Mouse (Mus musculus): ENCODE measurements at regions not wholly inside any gene's neighbourhood (a gene's known extent, or its start where the extent isn't known, plus 50 kb on each side); places are given as distances from the start of the nearest gene placed in this dataset.
A peak's percentile ranks its signal among the peaks of the same experiment; 100 is the strongest.

- no peak for DNase-seq (ENCODE audit: low spot score in 2 of 2)
These were observed 269.7 kb downstream of the Cbln1 start for GRCm38 (mm10) chr8:87202639-87203160.

DNA sequence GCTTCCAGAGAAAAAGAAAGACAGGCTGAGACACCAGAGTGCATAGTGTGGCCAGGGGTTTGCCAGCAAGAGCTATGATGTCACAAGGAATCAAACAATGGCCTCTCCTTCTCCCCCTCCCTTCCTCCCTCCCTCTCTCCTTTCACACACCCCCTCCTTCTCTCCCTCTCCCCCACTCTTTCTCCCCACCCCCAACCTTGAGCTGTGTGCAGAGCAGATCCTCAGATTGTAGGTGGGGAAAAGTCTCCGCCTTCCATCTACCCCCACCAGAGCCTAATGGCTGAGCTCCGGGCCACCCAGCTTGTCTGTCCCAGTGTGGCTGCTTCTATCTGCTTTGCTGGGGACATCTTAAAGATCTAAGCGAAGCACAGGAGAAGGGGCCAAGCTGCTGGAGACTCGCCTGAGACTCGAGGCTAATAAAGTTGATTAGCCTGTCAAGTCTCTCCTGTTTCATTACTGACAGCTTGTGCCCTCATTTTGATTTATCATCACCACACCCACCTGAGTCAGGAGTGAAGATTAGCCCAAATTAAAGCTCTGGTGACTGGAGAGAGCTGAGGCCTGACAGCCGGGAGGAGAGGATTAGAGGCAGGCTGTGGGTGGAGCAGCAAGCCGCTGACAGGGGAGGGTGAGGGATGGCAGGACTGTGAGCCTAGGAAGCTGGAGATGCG is 272.8 kb downstream of the Cbln1 start:
- no peak for DNase-seq (ENCODE audit: low spot score in 2 of 2)

DNA sequence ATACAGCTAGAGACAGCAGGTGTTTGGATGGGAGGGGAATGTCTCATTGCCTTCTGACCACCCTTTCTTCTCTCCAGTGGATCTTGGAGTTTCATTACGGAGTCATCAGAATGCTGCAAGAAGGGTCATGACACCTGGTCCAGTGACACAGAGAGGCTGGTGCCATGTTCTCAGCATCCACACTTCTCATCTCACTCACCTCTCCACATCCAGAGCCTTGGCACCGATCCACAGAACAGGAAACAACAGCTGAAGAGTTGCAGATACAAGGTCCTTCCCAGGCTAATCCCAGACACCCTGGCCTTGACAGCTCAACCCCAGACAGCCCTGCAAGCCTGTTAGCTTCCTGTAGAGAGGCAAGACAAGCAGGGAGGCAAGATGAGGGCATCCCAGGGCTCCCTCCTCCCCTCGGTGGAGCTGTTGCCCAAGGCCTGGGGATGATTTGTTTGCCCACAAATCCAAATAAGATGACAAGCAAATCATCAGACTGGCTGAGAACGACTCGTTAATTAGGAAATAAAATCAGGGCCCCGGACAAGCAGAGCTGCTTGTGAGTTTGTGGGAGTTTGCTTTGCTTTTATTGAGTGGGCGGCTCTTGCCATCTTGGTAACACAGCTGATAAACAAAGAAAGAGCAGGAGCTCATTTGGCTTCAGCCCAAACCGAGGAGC is 274.4 kb downstream of the Cbln1 start:
- DNase-seq (ENCODE audit: low spot score in 2 of 2) = no peak

- DNase-seq (ENCODE audit: low spot score in 2 of 2) = no peak
These were observed 275.4 kb downstream of the Cbln1 start for GRCm38 (mm10) chr8:87197000-87197399.

- DNase-seq (ENCODE audit: low spot score in 2 of 2) = no peak
These were observed 276.4 kb downstream of the Cbln1 start for GRCm38 (mm10) chr8:87196050-87196449.

DNA sequence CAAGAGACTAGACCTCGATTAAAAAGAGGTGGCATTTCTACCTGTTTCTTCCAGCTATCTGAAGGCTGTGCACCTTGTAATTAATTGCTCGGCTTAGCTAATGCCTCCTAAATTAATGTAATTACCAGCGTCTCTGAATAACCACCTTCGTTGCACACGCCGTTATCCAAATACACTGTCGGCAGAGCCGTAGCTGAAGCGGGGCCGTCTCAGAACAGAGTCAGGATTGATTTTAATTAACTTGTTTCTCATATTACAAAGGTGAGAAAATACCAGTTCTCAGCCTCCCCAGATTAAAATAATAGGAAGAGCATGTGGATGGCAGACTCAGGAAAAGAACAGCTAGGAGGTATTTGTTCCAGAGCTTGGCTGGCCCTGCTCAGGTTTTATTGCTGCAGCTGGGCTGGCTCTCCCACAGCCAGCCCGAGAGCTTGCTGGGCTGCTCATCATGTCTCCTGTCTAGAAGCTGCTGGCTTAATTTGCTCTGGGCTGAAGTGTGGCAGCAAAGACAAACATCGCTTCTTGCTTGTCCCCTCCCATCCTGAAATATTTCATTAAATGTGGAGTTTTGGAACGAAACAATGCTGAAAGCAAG is 282.5 kb downstream of the Cbln1 start:
- no peak for DNase-seq (ENCODE audit: low spot score in 2 of 2)

GRCm38 (mm10) chr8:87182888-87183287 is 289.5 kb downstream of the Cbln1 start:
- DNase-seq (ENCODE audit: low spot score in 2 of 2) = no peak

GRCm38 (mm10) chr8:87178561-87178960 is 293.5 kb upstream of the N4bp1 start:
- no peak for DNase-seq (ENCODE audit: low spot score in 2 of 2)

GRCm38 (mm10) chr8:87177620-87178019 is 292.6 kb upstream of the N4bp1 start:
- DNase-seq (ENCODE audit: low spot score in 2 of 2) = no peak

GRCm38 (mm10) chr8:87175097-87175496 is 290.0 kb upstream of the N4bp1 start:
- DNase-seq (ENCODE audit: low spot score in 2 of 2) = no peak

DNA sequence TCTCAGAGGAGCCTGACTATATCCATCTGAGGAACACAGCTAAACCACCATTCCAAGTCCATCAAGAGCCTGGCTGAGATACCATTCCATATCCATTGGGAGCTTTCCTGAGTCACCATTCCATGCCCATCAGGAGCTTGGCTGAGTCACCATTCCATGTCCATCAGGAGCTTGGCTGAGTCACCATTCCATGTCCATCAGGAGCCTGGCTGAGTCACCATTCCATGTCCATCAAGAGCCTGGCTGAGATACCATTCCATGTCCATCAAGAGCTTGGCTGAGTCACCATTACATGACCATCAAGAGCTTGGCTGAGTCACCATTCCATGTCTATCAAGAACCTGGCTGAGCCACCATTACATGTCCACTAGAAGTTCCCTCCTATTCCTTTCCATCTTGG is 288.7 kb upstream of the N4bp1 start:
- no peak for DNase-seq (ENCODE audit: low spot score in 2 of 2)

DNA sequence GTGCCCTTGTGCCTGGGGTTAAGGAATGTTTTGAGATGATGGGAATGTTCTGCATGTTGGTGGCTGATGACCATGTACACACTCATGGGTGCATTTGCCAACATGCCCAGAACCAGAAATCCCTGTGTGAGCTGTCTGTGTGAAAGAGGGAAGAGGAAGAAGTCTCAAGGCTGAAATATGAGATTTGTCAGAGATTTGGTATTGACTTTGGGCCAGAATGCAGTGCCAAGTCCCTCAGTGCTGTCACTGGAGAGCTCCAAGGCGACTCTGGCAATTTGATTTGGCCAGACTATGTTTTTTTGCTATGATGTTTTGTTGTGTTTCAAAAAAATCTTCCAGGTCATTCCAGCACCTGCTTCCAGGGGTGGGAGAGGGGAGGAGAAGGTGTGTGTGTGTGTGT is 281.7 kb upstream of the N4bp1 start:
- DNase-seq (ENCODE audit: low spot score in 2 of 2) = no peak

- no peak for DNase-seq (ENCODE audit: low spot score in 2 of 2)
These were observed 275.4 kb upstream of the N4bp1 start for GRCm38 (mm10) chr8:87160416-87160815.

DNA sequence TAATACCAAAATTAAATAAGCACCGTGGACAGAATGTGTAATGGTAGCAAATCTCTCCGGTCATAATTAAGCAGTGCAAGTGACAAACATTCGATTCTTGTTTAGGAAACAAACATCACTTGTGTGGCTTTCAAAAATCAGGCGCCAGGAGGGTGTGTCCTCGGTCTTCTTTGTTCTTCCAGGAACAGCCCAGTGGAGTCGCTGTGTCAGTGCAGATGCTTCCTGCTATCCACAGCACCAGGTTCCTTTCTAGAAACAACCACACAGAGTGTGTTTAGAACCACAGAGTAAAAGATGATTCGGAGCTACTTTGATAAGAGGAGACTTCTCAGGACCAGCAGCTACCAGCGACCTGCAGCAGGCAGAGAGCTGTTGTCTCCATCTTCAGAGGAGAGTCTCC is 273.3 kb upstream of the N4bp1 start:
- DNase-seq (ENCODE audit: low spot score in 2 of 2) = no peak

GRCm38 (mm10) chr8:87155819-87156425 is 270.9 kb upstream of the N4bp1 start:
- DNase-seq (ENCODE audit: low spot score in 2 of 2) = no peak

GRCm38 (mm10) chr8:87152068-87152915 is 267.2 kb upstream of the N4bp1 start:
- no peak for DNase-seq (ENCODE audit: low spot score in 2 of 2)

DNA sequence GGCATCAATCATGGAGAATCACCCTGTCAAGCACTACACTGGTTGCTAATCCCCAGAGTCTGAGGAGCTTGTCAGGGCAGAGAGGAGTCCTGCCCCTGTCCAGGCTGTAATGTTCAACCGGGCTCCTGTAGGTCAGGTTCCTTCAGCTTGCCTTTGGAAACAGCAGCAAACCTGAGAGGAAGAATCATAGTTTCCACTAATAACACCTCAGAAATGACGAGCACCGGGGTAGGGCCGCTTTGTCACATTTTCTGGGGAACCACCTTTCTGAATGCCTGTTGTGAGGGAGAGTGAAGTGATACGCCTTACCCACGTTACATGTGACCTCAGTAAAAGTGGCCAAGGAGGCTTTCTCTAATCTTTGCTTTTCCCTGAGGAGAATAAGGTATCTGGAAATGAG is 263.8 kb upstream of the N4bp1 start:
- no peak for DNase-seq (ENCODE audit: low spot score in 2 of 2)

GRCm38 (mm10) chr8:87147704-87148103 is 262.6 kb upstream of the N4bp1 start:
- DNase-seq (ENCODE audit: low spot score in 2 of 2) = no peak

- no peak for DNase-seq (ENCODE audit: low spot score in 2 of 2)
These were observed 252.4 kb upstream of the N4bp1 start for GRCm38 (mm10) chr8:87137412-87137811.

DNA sequence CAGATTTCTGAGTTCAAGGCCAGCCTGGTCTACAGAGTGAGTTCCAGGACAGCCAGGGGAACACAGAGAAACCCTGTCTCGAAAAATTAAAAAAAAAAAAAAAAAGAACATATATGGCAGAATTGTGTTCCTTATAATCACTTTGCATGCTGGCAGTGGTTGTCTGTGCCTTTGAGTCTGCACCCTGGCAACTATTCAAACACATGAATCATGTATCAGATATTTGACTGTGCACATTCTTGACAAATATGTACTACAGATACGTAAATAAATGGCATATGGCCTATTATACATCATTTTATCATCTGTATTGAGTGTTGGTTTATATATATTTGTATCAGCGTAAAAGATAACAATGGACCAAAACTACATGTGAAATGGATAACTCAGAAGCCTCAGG is 246.7 kb upstream of the N4bp1 start:
- no peak for DNase-seq (ENCODE audit: low spot score in 2 of 2)

- DNase-seq (ENCODE audit: low spot score in 2 of 2) = no peak
These were observed 245.6 kb upstream of the N4bp1 start for GRCm38 (mm10) chr8:87130691-87131090.

- peak; percentile 5 to 10 for DNase-seq (ENCODE audit: low spot score in 2 of 2)
These were observed 243.5 kb upstream of the N4bp1 start for GRCm38 (mm10) chr8:87128593-87128992.

Measured in frontal cortex, postnatal 10 days (tissue).